Mouse (Mus musculus) C2C12 (cell line): ENCODE data around the gene Atat1. TPM values are rescaled to one million over a fixed set of nuclear protein-coding genes. Genes with fewer than 3 reads are reported as not detected.

Experiments
- H3K27me3 ChIP-seq: one replicate; pipeline ENCODE4 v1.6.1; 2011; ENCODE audit not compliant: control insufficient read depth, insufficient read depth, insufficient read length
- H3K36me3 ChIP-seq: one replicate; pipeline ENCODE4 v1.6.1; 2011; ENCODE audit not compliant: control insufficient read depth, insufficient read depth
- H3K4me3 ChIP-seq: one replicate; pipeline ENCODE4 v1.5.1; 2011; ENCODE audit warnings: mild to moderate bottlenecking, control low read depth; ENCODE audit not compliant: poor library complexity, insufficient read depth, severe bottlenecking
- H3K79me2 ChIP-seq: one replicate; pipeline ENCODE4 v1.6.1; 2011; ENCODE audit not compliant: control insufficient read depth, insufficient read depth
- H3K79me3 ChIP-seq: one replicate; pipeline ENCODE4 v1.6.1; 2011; ENCODE audit warnings: low read depth, control low read depth
- H3ac ChIP-seq: one replicate; pipeline ENCODE3; 2011; ENCODE audit warnings: low read depth; ENCODE audit not compliant: control insufficient read depth, insufficient read length
- CEBPB ChIP-seq: IDR thresholded peaks from one replicate; pipeline ENCODE4 v1.6.1; 2011; ENCODE audit warnings: low read depth, mild to moderate bottlenecking, control low read depth, moderate library complexity
- CTCF ChIP-seq: IDR thresholded peaks from one replicate; pipeline ENCODE4 v1.5.1; 2011; ENCODE audit not compliant: control insufficient read depth, insufficient read depth, insufficient read length
- FOSL1 ChIP-seq: IDR thresholded peaks from one replicate; pipeline ENCODE4 v1.8.0; 2011; ENCODE audit warnings: mild to moderate bottlenecking, low read length; ENCODE audit not compliant: poor library complexity, insufficient read depth, severe bottlenecking
- MAX ChIP-seq: IDR thresholded peaks from one replicate; pipeline ENCODE4 v1.6.1; 2011; ENCODE audit warnings: mild to moderate bottlenecking, control low read depth
- MYOD1 ChIP-seq: IDR thresholded peaks from one replicate; pipeline ENCODE4 v1.6.1; 2011; ENCODE audit warnings: low read depth; ENCODE audit not compliant: control insufficient read depth, insufficient read length
- MYOG ChIP-seq: IDR thresholded peaks from one replicate; pipeline ENCODE4 v1.6.1; 2011; ENCODE audit not compliant: control insufficient read depth, insufficient read length; ENCODE audit errors: extremely low read depth
- USF1 ChIP-seq: IDR thresholded peaks from one replicate; pipeline ENCODE4 v1.6.1; 2011; ENCODE audit warnings: low read depth, mild to moderate bottlenecking, control low read depth, moderate library complexity
- polyA plus RNA-seq: library from polyadenylated mRNA; unstranded; fragments of >200 nt; fragmentation: generic; extraction: Trizol; gene quantifications from one replicate; pipeline ENCODE4 v1.2.1, GENCODE M21; 2012; ENCODE audit warnings: missing spikeins

Atat1 gene
- polyA plus RNA-seq, 1 experiment, result 13.1 TPM

DNA sequence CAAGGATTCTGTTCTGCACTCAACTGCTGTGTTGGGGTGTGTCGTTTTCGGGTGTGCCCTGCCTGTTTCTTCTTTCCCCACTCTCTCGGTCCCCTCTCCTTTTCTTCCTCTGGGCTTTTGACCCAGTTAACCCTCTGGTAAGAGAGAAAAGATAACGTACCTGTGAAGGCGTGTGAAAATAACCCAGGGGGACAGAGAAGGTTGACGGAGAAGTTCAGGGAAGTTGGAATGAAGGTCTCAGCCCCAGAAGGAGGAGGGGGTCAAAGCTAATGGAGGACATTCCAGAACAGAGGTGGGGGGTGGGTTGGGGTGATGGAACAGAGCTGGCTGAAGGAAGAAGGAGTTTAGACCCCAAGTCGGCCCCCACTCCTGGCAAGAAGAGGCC, 40.9 kb downstream of the Atat1 start:
- H3K79me2 ChIP-seq, result peaks cover 93% of the 10 kb centered on the region
- no peaks in the 10 kb centered on the region for H3K27me3 ChIP-seq
- no peak for TF ChIP-seq CEBPB
- no peak for TF ChIP-seq MYOG
- no peak for TF ChIP-seq USF1
- no peak for TF ChIP-seq FOSL1
- no peak for TF ChIP-seq CTCF
- TF ChIP-seq MYOD1, result no peak
- TF ChIP-seq MAX, result no peak
- H3K4me3 ChIP-seq, result peak overlapping the region; percentile 92
- H3K36me3 ChIP-seq, result peaks cover 55% of the 10 kb centered on the region
- peaks cover 67% of the 10 kb centered on the region for H3K79me3 ChIP-seq
- H3ac ChIP-seq, result peak overlapping the region; percentile 61

DNA sequence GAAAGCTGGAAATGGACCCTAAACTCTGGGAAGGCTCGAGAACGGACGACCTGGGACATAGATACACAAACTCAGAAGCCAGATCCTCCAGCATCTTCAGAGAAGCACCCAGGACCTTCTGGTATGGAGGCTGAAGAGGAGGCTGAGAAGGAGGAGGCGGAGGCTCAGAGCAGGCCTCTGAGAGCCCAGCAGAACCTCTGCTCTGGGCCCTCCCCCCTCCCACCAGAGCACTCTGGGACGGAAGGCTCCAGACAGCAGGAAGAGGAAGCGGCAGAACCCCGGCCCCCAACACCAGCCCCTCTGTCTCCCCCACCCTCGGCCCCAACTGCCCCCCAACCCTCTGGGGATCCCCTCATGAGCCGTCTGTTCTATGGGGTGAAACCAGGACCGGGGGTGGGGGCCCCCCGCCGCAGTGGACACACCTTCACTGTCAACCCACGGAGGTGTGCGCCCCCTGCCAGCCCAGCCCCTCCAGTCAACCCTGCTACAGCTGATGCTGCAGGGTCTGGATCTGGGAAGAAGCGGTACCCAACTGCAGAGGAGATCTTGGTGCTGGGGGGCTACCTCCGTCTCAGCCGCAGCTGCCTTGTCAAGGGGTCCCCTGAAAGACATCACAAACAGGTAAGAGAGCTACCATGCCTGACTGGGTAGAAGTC, 41.6 kb downstream of the Atat1 start:
- no peaks in the 10 kb centered on the region for H3K27me3 ChIP-seq
- no peak for TF ChIP-seq MYOD1
- peak; percentile 1 for TF ChIP-seq CTCF
- TF ChIP-seq FOSL1, result no peak
- no peak for TF ChIP-seq CEBPB
- no peak for TF ChIP-seq MAX
- no peak for TF ChIP-seq MYOG
- no peak for TF ChIP-seq USF1
- H3K79me3 ChIP-seq, result peaks cover 62% of the 10 kb centered on the region
- H3ac ChIP-seq, result peak overlapping the region; percentile 61
- H3K4me3 ChIP-seq, result peak overlapping the region; percentile 92
- peaks cover 93% of the 10 kb centered on the region for H3K79me2 ChIP-seq
- peaks cover 48% of the 10 kb centered on the region for H3K36me3 ChIP-seq

DNA sequence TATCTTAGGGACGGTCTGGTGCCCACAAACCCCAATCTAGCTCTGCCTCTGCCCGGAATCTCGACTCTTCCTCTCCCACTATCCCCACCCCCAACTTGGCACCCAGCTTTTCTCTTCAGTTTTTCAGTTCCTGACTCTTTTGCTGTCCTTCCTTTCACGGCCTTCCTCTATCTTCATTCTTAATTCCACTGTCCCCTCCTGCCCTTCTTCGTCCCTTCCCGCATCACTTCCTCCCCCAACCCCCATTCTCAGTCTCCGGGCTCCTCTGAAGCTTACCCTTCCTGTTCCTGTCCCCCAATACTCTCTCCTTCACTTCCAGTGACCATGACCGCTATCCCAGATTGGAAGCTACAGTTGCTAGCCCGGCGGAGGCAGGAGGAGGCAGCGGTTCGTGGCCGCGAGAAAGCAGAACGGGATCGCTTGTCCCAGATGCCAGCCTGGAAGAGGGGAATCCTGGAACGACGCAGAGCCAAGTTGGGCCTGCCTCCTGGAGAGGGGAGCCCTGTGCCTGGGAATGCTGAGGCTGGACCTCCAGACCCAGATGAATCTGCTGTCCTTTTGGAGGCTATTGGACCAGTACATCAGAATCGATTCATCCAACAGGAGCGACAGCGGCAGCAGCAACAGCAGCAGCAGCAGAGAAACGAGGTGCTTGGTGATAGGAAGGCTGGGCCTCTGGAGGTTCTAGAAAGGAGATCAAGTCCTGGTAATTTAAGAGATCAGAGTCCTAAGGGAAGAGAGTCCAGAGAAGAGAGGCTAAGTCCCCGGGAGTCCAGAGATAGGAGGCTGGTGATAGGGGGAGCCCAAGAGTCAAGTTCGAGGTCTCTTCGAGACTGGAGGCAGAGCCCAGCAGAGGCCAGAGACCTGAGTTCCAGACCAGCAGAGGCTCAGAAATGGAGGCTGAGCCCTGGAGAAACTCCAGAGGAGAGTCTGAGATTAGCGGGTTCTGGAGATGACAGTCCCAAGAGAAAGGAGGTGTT, 42.7 kb downstream of the Atat1 start:
- peak overlapping the region; percentile 92 for H3K4me3 ChIP-seq
- H3K36me3 ChIP-seq, result peaks cover 38% of the 10 kb centered on the region
- peak overlapping the region; percentile 88 for H3ac ChIP-seq
- peaks cover 85% of the 10 kb centered on the region for H3K79me2 ChIP-seq
- TF ChIP-seq CEBPB, result no peak
- TF ChIP-seq CTCF, result peak; percentile 8
- H3K27me3 ChIP-seq, result no peaks in the 10 kb centered on the region
- H3K79me3 ChIP-seq, result peaks cover 54% of the 10 kb centered on the region

DNA sequence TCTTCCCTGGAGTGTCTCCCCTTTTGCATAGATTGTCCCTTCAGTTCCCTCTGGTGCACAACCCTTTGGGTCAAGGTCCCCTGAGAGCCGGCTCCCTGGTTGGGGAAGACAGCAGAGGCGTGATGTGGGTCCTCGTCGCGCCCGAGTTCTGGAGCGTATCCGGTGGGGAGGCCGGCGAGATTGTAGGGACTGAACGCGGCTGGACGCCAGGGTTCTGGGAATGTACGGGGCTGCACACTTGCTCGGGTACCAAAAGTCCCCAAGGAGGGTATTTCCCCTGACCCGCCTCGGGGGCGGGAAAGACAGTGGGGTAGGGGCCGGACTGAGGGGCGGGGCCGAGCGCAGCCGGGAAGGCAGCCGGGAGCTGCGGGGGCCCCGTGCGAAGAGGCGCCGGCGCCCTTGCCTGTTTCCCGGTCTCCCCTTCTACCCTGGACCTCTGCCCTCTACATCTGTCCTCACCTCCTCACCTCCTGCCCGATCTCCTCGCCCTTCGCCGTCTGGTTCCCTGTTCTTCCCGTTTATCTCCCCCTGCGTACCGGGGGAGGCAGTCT, 43.5 kb downstream of the Atat1 start:
- no peak for TF ChIP-seq FOSL1
- TF ChIP-seq CEBPB, result no peak
- no peak for TF ChIP-seq MYOD1
- no peak for TF ChIP-seq USF1
- TF ChIP-seq MYOG, result no peak
- H3ac ChIP-seq, result peak overlapping the region; percentile 88
- peaks cover 76% of the 10 kb centered on the region for H3K79me2 ChIP-seq
- H3K79me3 ChIP-seq, result peaks cover 47% of the 10 kb centered on the region
- peak overlapping the region; percentile 92 for H3K4me3 ChIP-seq
- no peaks in the 10 kb centered on the region for H3K27me3 ChIP-seq
- peaks cover 31% of the 10 kb centered on the region for H3K36me3 ChIP-seq

DNA sequence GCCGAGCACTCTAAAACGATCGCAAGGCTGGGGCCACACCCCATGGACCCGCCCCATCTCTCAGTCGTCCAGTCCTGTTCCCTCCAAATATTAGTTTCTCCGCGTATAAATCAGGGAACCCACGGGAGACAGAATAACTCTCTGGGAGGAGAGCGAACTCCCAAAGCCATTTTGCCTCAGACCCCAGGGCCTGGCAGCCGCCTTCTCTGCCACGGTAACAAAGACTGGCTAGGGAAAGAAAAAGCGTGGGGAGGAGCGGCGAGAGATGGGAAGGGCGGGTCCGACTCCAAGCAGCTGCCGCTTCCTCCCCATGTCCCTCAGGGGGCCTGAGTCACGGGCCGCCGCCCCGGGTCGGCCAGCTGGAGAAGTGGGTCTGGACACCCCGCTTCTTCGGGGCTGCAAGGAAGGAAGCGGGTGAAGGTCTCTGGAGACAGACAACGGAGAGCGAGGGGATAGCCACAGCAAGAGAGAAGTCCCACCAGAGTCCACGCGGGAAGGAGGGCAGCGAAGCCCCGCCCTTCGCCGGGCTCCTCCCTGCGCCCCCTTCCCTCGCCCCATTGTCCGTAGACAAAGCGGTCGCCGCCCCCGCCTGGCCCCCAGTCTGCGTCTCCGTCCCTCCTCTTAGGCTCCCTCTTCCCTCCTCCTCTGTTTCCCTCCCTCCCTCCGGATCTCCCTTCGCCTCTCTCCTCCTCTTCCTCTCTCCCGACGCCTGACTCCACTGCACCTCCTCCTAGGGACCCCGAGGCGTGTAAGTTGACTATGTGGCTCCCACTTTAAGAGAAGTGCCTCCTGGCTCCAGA, 44.2 kb downstream of the Atat1 start, which contains the start of gene Ppp1r18:
Gene Ppp1r18, plus strand, starts transcription at position 113 of the 800 bp plus-strand sequence.
- Histone ChIP-seq H3K79me3 (peaks cover 41% of the 10 kb centered on the region), H3K36me3 (peaks cover 27% of the 10 kb centered on the region), H3ac (peak within 1 kb of the TSS; percentile 88), H3K27me3 (no peaks in the 10 kb centered on the region), H3K79me2 (peaks cover 69% of the 10 kb centered on the region), H3K4me3 (peak within 1 kb of the TSS; percentile 92)
- TF ChIP-seq USF1 (no peak), CTCF (no peak), MYOG (no peak), CEBPB (no peak), FOSL1 (no peak), MYOD1 (peak; percentile 67), MAX (peak; percentile 11)

DNA sequence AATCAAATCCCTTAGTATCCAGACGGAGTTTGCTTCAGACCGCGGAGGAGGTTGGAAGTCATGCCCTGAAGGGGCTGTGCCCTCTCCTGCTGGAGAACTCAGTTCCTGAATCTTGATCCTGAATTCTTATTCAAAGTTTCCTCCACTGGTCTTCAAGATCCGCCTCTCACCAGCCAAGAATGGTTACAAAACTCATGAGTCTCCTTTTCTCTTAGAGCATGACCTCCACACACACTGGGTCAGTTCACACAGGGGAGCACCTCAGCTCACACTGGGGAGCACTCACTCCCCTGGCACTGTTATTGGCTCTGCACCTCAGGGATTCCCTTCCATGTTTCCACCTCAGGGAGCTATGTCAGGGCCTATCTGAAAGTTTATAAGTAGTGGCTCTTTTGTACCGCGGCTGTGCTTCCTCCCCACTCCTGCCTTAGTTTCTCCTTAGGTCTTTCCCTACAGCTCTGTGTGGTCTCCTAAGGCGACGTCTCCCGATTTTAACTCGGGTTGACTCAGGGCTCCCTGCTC, 45.0 kb downstream of the Atat1 start:
- Histone ChIP-seq H3K27me3 (no peaks in the 10 kb centered on the region), H3K4me3 (no peak overlapping the region), H3K79me2 (peaks cover 62% of the 10 kb centered on the region), H3ac (peak overlapping the region; percentile 62), H3K36me3 (peaks cover 22% of the 10 kb centered on the region), H3K79me3 (peaks cover 37% of the 10 kb centered on the region)
- TF ChIP-seq USF1 (no peak), MYOD1 (no peak), CTCF (no peak), FOSL1 (no peak), MAX (no peak), MYOG (no peak), CEBPB (no peak)
